Mouse (Mus musculus): ENCODE data around the gene Fam47e. TPM values are rescaled to one million over a fixed set of nuclear protein-coding genes. Genes with fewer than 3 reads are reported as not detected.

Gene Fam47e
- polyA plus RNA-seq, 1 experiment from 2014 or later = 11.4 TPM

DNA sequence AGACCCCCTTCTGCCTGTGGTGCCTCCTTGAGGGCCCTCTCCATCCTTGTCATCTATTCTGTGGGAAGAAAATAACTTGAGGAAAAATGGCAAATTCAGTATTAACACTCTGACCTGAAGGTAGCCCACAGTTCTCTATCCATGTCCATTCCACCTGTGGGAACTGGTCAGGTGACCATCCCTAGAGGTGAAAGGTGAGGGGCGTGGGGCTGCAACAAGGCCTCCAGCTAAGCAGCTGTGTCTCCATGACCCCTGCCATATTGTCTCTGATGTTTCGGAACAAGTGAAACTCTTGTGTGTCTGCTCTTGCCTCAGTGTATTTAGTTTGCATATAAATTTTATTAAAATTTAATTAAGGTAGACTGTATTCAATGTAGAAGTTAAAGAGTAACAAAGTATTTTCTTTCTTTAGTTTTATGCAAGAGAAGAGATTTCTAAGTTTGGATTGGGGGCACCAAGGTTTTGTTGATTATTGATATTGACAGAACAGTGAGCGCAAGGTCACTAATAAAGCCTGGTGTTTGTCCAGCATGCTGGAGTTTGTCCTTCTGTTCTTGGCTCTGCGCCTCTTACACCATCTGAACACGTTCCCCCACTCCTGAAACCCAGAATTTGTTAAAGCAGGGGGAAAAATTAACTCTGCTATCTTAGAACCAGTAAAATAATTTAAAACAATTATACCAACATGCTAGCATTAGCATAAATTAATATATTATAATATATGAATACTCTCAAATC is 52.8 kb downstream of the Fam47e start:
- no peak overlapping the region for H3K4me3 ChIP-seq (ENCODE audit: low read depth, low read length)

DNA sequence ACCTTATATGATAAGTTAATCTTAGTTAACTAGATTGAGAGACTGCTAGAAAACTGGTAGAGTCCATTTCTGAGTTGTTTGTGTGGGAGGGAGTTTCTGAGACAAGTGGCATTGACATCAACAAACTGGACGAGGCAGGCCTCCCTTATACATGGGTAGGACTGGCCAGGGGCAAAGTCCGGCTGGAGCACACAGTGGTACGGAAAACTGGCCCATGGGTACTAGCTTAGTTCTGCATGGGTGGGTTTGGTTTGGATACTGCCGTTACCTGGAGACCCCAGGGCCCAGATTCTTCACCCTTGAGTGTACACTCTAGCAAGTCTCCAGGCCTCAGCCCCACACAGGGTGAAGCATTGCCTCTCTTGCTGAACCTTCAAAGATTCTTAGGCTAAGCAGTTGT is 57.9 kb downstream of the Fam47e start:
- H3K4me2 ChIP-seq (replicated peaks; ENCODE audit: low read depth, low read length) = no peak overlapping the region
- DNase-seq (ENCODE audit: low spot score) = no peak
- TF ChIP-seq EP300 (IDR thresholded peaks at IDR 0.05) = no peak
- no peak for TF ChIP-seq CTCF (IDR thresholded peaks at IDR 0.05)
- H3K4me1 ChIP-seq (ENCODE audit: insufficient read depth, low read depth, low read length) = no peaks in the 10 kb centered on the region
- no peak overlapping the region for H3K27ac ChIP-seq (ENCODE audit: low read length)
- 76% methylated on average over 4 of the region's 4 CpGs for WGBS
- no peaks in the 10 kb centered on the region for H3K9me3 ChIP-seq (ENCODE audit: low read length)
- no peak overlapping the region for H3K4me3 ChIP-seq (ENCODE audit: low read depth, low read length)
- no peak for ATAC-seq
- H3K36me3 ChIP-seq (ENCODE audit: insufficient read depth, low read length) = no peaks in the 10 kb centered on the region
- no peak overlapping the region for H3K9ac ChIP-seq (replicated peaks; ENCODE audit: low read depth)
- no peaks in the 10 kb centered on the region for H3K27me3 ChIP-seq (replicated peaks; ENCODE audit: insufficient read depth, low read length)

More for the DNA sequence above, 52.8 kb downstream of the Fam47e start:
- WGBS = 82% methylated on average over 5 of the region's 5 CpGs
- DNase-seq (ENCODE audit: low spot score) (no peak), ATAC-seq (no peak)
- no peak for TF ChIP-seq EP300 (IDR thresholded peaks at IDR 0.05)
- TF ChIP-seq CTCF (IDR thresholded peaks at IDR 0.05) = no peak
- H3K27me3 ChIP-seq (replicated peaks; ENCODE audit: insufficient read depth, low read length) = no peaks in the 10 kb centered on the region
- H3K4me1 ChIP-seq (ENCODE audit: insufficient read depth, low read depth, low read length) = peaks cover 10% of the 10 kb centered on the region
- H3K36me3 ChIP-seq (ENCODE audit: insufficient read depth, low read length) = no peaks in the 10 kb centered on the region
- no peak overlapping the region for H3K9ac ChIP-seq (replicated peaks; ENCODE audit: low read depth)
- H3K9me3 ChIP-seq (ENCODE audit: low read length) = no peaks in the 10 kb centered on the region
- no peak overlapping the region for H3K27ac ChIP-seq (ENCODE audit: low read length)
- no peak overlapping the region for H3K4me2 ChIP-seq (replicated peaks; ENCODE audit: low read depth, low read length)

DNA sequence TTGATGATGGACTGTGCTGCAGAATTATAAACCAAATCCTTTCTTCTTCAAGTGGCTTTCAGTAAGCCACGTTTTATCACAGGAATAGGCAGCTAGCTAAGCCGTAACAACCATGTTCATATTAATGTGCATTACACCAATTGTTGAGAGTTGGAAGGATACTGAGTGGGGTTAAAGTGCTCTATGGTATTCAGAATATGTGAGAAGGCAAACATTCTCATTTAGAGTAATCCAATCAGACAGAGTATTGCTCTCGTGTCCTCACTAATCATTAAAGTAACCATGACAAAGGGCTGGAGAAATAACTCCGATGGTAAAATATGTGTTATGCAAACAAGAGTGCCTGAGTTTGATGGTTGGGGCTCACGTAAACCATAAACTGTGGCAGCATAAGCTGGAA is 67.0 kb downstream of the Fam47e start:
- peak; percentile 85 for ATAC-seq
- 36% methylated on average over 5 of the region's 5 CpGs for WGBS

DNA sequence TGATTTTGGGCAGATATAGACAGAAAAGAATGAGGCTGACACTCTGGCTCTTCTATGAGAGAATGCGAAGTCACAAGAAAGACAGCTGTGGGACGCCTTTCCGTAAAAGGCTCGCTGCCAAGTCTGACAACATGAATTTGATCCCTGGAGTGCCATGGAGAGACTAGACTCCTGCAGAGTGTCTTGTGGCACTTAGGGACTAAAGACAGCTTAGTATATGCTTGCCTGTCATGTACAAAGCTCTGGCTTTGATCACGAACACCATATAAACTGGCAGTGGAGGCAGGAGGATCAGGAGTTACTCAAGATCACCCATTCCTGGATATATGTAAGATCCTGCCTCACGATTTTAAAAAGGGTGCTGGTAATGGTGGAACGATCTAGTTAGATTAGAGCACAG is 73.0 kb downstream of the Fam47e start:
- no peaks in the 10 kb centered on the region for H3K36me3 ChIP-seq (ENCODE audit: insufficient read depth, low read length)
- ATAC-seq (peak; percentile 96), DNase-seq (ENCODE audit: low spot score) (peak; percentile 85)
- H3K27ac ChIP-seq (ENCODE audit: low read length) = peak overlapping the region; percentile 49; the same call in 1 of the 2 replicates
- no peak overlapping the region for H3K4me2 ChIP-seq (replicated peaks; ENCODE audit: low read depth, low read length)
- no peaks in the 10 kb centered on the region for H3K4me1 ChIP-seq (ENCODE audit: insufficient read depth, low read depth, low read length)
- H3K27me3 ChIP-seq (replicated peaks; ENCODE audit: insufficient read depth, low read length) = no peaks in the 10 kb centered on the region
- WGBS = 44% methylated on average over 7 of the region's 7 CpGs
- TF ChIP-seq CTCF (IDR thresholded peaks at IDR 0.05) (no peak), EP300 (IDR thresholded peaks at IDR 0.05) (peak; percentile 53; the same call in 1 of the 2 replicates)
- no peaks in the 10 kb centered on the region for H3K9me3 ChIP-seq (ENCODE audit: low read length)
- H3K9ac ChIP-seq (replicated peaks; ENCODE audit: low read depth) = no peak overlapping the region
- H3K4me3 ChIP-seq (ENCODE audit: low read depth, low read length) = no peak overlapping the region

More for the DNA sequence above, 67.0 kb downstream of the Fam47e start:
- Histone ChIP-seq H3K36me3 (ENCODE audit: insufficient read depth, low read length) (no peaks in the 10 kb centered on the region), H3K9me3 (ENCODE audit: low read length) (no peaks in the 10 kb centered on the region), H3K27ac (ENCODE audit: low read length) (no peak overlapping the region), H3K4me3 (ENCODE audit: low read depth, low read length) (no peak overlapping the region), H3K4me2 (replicated peaks; ENCODE audit: low read depth, low read length) (no peak overlapping the region), H3K9ac (replicated peaks; ENCODE audit: low read depth) (no peak overlapping the region), H3K27me3 (replicated peaks; ENCODE audit: insufficient read depth, low read length) (no peaks in the 10 kb centered on the region), H3K4me1 (ENCODE audit: insufficient read depth, low read depth, low read length) (no peaks in the 10 kb centered on the region)
- DNase-seq (ENCODE audit: low spot score) = peak; percentile 67
- no peak for TF ChIP-seq CTCF (IDR thresholded peaks at IDR 0.05)
- peak; percentile 50 for TF ChIP-seq EP300 (IDR thresholded peaks at IDR 0.05)

DNA sequence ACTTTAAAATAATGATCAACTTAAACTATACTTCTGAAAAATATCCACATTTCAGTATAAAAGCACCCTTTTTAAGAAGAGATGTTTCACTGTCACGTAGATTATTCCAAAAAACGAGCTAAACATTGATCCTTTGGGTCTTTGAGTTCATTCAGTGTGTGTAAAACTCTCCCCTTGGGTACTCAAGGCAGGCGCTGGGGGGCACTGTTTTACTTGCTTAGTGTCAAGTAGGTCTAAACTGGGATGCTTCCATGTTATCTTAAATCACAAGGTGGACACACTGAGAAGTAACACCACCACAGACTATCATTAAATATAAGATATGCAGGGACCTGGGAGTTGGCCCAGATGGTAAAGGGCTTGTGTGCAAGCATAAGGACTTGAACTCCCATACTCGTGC is 78.7 kb downstream of the Fam47e start:
- Histone ChIP-seq H3K4me1 (ENCODE audit: insufficient read depth, low read depth, low read length) (no peaks in the 10 kb centered on the region), H3K27ac (ENCODE audit: low read length) (no peak overlapping the region), H3K4me2 (replicated peaks; ENCODE audit: low read depth, low read length) (no peak overlapping the region), H3K36me3 (ENCODE audit: insufficient read depth, low read length) (no peaks in the 10 kb centered on the region), H3K4me3 (ENCODE audit: low read depth, low read length) (no peak overlapping the region), H3K9me3 (ENCODE audit: low read length) (no peaks in the 10 kb centered on the region), H3K27me3 (replicated peaks; ENCODE audit: insufficient read depth, low read length) (no peaks in the 10 kb centered on the region), H3K9ac (replicated peaks; ENCODE audit: low read depth) (no peak overlapping the region)
- DNase-seq (ENCODE audit: low spot score) = no peak
- ATAC-seq = no peak
- TF ChIP-seq CTCF (IDR thresholded peaks at IDR 0.05) (peak; percentile 33; the same call in 1 of the 2 replicates), EP300 (IDR thresholded peaks at IDR 0.05) (no peak)
- whole genome bisulfite sequencing = 54% methylated on average over 4 of the region's 4 CpGs

DNA sequence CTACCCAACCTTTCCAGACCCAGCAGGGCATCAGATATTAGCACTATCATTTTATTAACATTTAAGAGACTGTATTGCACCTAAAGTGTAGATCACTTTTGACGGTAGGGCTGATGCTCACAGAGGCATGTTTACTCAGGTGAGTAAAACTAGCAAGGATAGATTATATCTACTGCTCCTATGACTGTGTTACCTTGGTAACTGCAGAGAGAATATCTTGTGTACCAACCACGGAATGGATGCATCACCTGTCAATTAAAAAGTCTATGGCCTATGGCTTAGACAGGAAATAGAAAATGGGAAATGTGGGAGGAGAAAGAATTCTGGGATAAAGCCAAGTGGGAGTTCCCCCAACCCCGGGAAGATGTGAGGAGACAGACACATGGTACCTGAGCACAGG is 80.0 kb downstream of the Fam47e start:
- H3K36me3 ChIP-seq (ENCODE audit: insufficient read depth, low read length) = no peaks in the 10 kb centered on the region
- 62% methylated on average over 3 of the region's 3 CpGs for WGBS
- no peak overlapping the region for H3K4me2 ChIP-seq (replicated peaks; ENCODE audit: low read depth, low read length)
- no peaks in the 10 kb centered on the region for H3K9me3 ChIP-seq (ENCODE audit: low read length)
- no peaks in the 10 kb centered on the region for H3K27me3 ChIP-seq (replicated peaks; ENCODE audit: insufficient read depth, low read length)
- ATAC-seq = no peak
- no peak overlapping the region for H3K27ac ChIP-seq (ENCODE audit: low read length)
- H3K4me3 ChIP-seq (ENCODE audit: low read depth, low read length) = no peak overlapping the region
- TF ChIP-seq EP300 (IDR thresholded peaks at IDR 0.05) = no peak
- H3K9ac ChIP-seq (replicated peaks; ENCODE audit: low read depth) = no peak overlapping the region
- no peaks in the 10 kb centered on the region for H3K4me1 ChIP-seq (ENCODE audit: insufficient read depth, low read depth, low read length)
- DNase-seq (ENCODE audit: low spot score) = no peak
